Mouse (Mus musculus): ENCODE measurements at regions not wholly inside any gene's neighbourhood (a gene's known extent, or its start where the extent isn't known, plus 50 kb on each side); places are given as distances from the start of the nearest gene placed in this dataset.
A peak's percentile ranks its signal among the peaks of the same experiment; 100 is the strongest.
"Not testable (repeated sequence)": the region's sequence is repeated elsewhere in the genome, so short reads cannot be mapped to it uniquely, and the experiment has no call there.

DNA sequence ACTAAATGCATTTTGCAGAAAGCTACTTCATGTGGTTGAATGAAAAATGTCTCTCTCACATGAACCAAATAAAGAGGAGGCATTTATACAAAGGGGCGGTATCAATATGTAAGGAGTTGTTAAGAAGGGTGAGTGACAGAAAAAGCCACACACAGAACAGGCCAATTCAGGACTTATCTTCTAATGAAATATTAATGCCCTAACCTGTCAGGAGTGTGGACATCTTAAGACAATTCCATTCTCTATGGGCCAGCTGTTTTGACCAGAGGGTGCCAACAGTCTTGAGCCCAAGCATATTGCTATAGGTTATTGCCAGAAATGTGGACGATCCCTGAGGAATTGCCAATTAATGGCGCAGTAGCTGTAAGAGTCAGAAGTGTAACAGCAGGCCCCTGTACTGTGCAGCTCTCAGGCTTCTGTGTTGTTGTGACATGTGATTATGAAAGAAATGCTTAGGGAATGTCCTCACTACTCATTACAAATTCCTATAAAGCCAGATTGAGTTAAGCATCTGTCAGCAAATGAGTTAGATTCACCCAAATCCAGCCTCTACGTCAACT is 393.8 kb downstream of the Ice1 start:
- no peak overlapping the region for H3K4me2 ChIP-seq (ENCODE audit: low read length)
- no peaks in the 10 kb centered on the region for H3K27me3 ChIP-seq (ENCODE audit: insufficient read depth, low read length)
- no peak for TF ChIP-seq CTCF (IDR thresholded peaks at IDR 0.05; ENCODE audit: low read depth)
- H3K9me3 ChIP-seq (replicated peaks; ENCODE audit: low read length), result no peaks in the 10 kb centered on the region
- H3K4me1 ChIP-seq (replicated peaks; ENCODE audit: insufficient read depth, low read length), result no peaks in the 10 kb centered on the region
- no peak overlapping the region for H3K4me3 ChIP-seq (replicated peaks; ENCODE audit: low read depth, low read length)
- ATAC-seq (replicated peaks; ENCODE audit: low FRiP score, low read depth), result no peak
- H3K36me3 ChIP-seq (ENCODE audit: insufficient read depth, low read length), result no peaks in the 10 kb centered on the region
- no peak for DNase-seq (ENCODE audit: low spot score)
- no peak overlapping the region for H3K9ac ChIP-seq (ENCODE audit: low read depth, low read length)
- WGBS, result 96% methylated on average over 4 of the region's 4 CpGs
- no peak overlapping the region for H3K27ac ChIP-seq

- no peak overlapping the region for H3K9ac ChIP-seq (ENCODE audit: low read depth, low read length)
- no peak for DNase-seq (ENCODE audit: low spot score)
- 46% methylated on average over 12 of the region's 12 CpGs for WGBS
- no peak for TF ChIP-seq CTCF (IDR thresholded peaks at IDR 0.05; ENCODE audit: low read depth)
- H3K4me1 ChIP-seq (replicated peaks; ENCODE audit: insufficient read depth, low read length), result no peaks in the 10 kb centered on the region
- H3K9me3 ChIP-seq (replicated peaks; ENCODE audit: low read length), result no peaks in the 10 kb centered on the region
- H3K27me3 ChIP-seq (ENCODE audit: insufficient read depth, low read length), result no peaks in the 10 kb centered on the region
- no peaks in the 10 kb centered on the region for H3K36me3 ChIP-seq (ENCODE audit: insufficient read depth, low read length)
- H3K4me3 ChIP-seq (replicated peaks; ENCODE audit: low read depth, low read length), result no peak overlapping the region
- ATAC-seq (replicated peaks; ENCODE audit: low FRiP score, low read depth), result no peak
- no peak overlapping the region for H3K4me2 ChIP-seq (ENCODE audit: low read length)
- no peak overlapping the region for H3K27ac ChIP-seq
Observed at GRCm38 (mm10) chr13:70260003-70260496, 377.4 kb downstream of the Ice1 start.

- Histone ChIP-seq H3K27me3 (ENCODE audit: insufficient read depth, low read length) (no peaks in the 10 kb centered on the region), H3K9ac (ENCODE audit: low read depth, low read length) (no peak overlapping the region), H3K27ac (no peak overlapping the region), H3K4me1 (replicated peaks; ENCODE audit: insufficient read depth, low read length) (no peaks in the 10 kb centered on the region), H3K9me3 (replicated peaks; ENCODE audit: low read length) (no peaks in the 10 kb centered on the region), H3K36me3 (ENCODE audit: insufficient read depth, low read length) (no peaks in the 10 kb centered on the region), H3K4me3 (replicated peaks; ENCODE audit: low read depth, low read length) (no peak overlapping the region), H3K4me2 (ENCODE audit: low read length) (no peak overlapping the region)
- no peak for ATAC-seq (replicated peaks; ENCODE audit: low FRiP score, low read depth)
- peak; percentile 58 for TF ChIP-seq CTCF (IDR thresholded peaks at IDR 0.05; ENCODE audit: low read depth)
- WGBS, result 97% methylated on average over 3 of the region's 3 CpGs
- DNase-seq (ENCODE audit: low spot score), result no peak
Observed at GRCm38 (mm10) chr13:70263654-70264053, 373.8 kb downstream of the Ice1 start.

- H3K4me2 ChIP-seq (ENCODE audit: low read length); H3K36me3 ChIP-seq (ENCODE audit: insufficient read depth, low read length); H3K27me3 ChIP-seq (ENCODE audit: insufficient read depth, low read length); DNase-seq (ENCODE audit: low spot score); H3K4me3 ChIP-seq (replicated peaks; ENCODE audit: low read depth, low read length); ATAC-seq (replicated peaks; ENCODE audit: low FRiP score, low read depth); H3K4me1 ChIP-seq (replicated peaks; ENCODE audit: insufficient read depth, low read length); H3K9me3 ChIP-seq (replicated peaks; ENCODE audit: low read length); H3K9ac ChIP-seq (ENCODE audit: low read depth, low read length): not testable (repeated sequence)
- H3K27ac ChIP-seq, result peak overlapping the region; percentile 50
- 61% methylated on average over 10 of the region's 10 CpGs for WGBS
Observed at GRCm38 (mm10) chr13:70276884-70277378, 360.5 kb downstream of the Ice1 start.

DNA sequence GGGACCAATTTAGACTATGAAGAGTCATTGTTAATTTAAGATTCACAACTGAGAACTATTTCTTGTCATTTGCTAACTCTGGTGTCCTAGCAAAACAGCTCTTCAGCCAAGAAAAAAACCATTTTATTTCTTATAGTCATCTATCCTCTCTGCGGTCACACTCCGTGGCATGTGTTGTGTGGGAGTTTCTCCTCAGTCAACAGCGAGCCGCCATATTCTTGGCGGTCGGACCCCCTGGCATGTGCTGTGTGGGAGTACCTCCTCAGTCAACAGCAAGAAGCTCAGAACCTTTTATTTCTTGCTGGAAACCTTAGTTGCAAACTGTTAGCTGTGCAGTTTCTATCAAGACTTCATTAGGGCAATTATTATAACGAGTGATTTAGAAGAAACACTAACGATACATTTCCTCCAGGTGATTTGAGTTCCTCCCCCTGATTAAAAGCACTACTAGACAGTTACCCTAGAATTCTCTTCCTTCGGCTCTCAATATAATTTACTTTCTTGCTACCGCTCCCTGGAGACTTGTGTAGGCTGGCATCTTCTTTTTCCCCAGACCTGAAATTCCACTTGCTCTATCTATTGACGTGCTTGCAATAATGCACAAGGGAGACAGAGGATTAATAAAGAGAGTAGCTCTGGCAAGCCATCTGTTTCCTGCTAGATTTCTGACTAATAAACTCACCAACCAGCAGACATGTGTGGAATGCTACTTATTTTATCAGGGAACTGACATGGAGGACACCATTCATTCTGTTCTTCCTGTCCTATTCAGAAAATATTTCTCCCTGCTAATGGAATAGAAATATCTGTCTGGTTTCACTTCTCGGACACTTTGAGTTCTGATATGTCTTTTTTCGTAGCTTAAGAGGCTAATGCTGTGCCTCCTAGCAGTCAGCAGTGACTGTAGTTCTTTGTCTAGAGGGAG is 359.5 kb downstream of the Ice1 start:
- H3K9me3 ChIP-seq (replicated peaks; ENCODE audit: low read length), result no peaks in the 10 kb centered on the region
- 22% methylated on average over 13 of the region's 13 CpGs for WGBS
- peak overlapping the region; percentile 18; the same call in 1 of the 2 replicates for H3K4me2 ChIP-seq (ENCODE audit: low read length)
- ATAC-seq (replicated peaks; ENCODE audit: low FRiP score, low read depth) (no peak), DNase-seq (ENCODE audit: low spot score) (peak; percentile 72)
- no peak for TF ChIP-seq CTCF (IDR thresholded peaks at IDR 0.05; ENCODE audit: low read depth)
- 0 out of 2 replicates have a peak, but pooled peaks cover 5% of the 10 kb centered on the region for H3K4me1 ChIP-seq (replicated peaks; ENCODE audit: insufficient read depth, low read length)
- peak overlapping the region; percentile 70 for H3K27ac ChIP-seq
- H3K9ac ChIP-seq (ENCODE audit: low read depth, low read length), result no peak overlapping the region
- H3K27me3 ChIP-seq (ENCODE audit: insufficient read depth, low read length), result no peaks in the 10 kb centered on the region
- H3K36me3 ChIP-seq (ENCODE audit: insufficient read depth, low read length), result no peaks in the 10 kb centered on the region
- H3K4me3 ChIP-seq (replicated peaks; ENCODE audit: low read depth, low read length), result no peak overlapping the region

- no peaks in the 10 kb centered on the region for H3K27me3 ChIP-seq (ENCODE audit: insufficient read depth, low read length)
- DNase-seq (ENCODE audit: low spot score) (peak; percentile 51), ATAC-seq (replicated peaks; ENCODE audit: low FRiP score, low read depth) (no peak)
- no peak overlapping the region for H3K9ac ChIP-seq (ENCODE audit: low read depth, low read length)
- 0 out of 2 replicates have a peak, but pooled peaks cover 5% of the 10 kb centered on the region for H3K4me1 ChIP-seq (replicated peaks; ENCODE audit: insufficient read depth, low read length)
- TF ChIP-seq CTCF (IDR thresholded peaks at IDR 0.05; ENCODE audit: low read depth), result no peak
- no peaks in the 10 kb centered on the region for H3K9me3 ChIP-seq (replicated peaks; ENCODE audit: low read length)
- no peaks in the 10 kb centered on the region for H3K36me3 ChIP-seq (ENCODE audit: insufficient read depth, low read length)
- no peak overlapping the region for H3K4me3 ChIP-seq (replicated peaks; ENCODE audit: low read depth, low read length)
- H3K4me2 ChIP-seq (ENCODE audit: low read length), result no peak overlapping the region
- no peak overlapping the region for H3K27ac ChIP-seq
- 50% methylated on average over 7 of the region's 7 CpGs for WGBS
Observed at GRCm38 (mm10) chr13:70281051-70281847, 356.2 kb downstream of the Ice1 start.

Measured in kidney, postnatal 0 days (tissue).